Mouse (Mus musculus): Measurements from ENCODE around the gene Higd1a.
A peak's percentile ranks its signal among the peaks of the same experiment; 100 is the strongest.

Gene Higd1a

DNA sequence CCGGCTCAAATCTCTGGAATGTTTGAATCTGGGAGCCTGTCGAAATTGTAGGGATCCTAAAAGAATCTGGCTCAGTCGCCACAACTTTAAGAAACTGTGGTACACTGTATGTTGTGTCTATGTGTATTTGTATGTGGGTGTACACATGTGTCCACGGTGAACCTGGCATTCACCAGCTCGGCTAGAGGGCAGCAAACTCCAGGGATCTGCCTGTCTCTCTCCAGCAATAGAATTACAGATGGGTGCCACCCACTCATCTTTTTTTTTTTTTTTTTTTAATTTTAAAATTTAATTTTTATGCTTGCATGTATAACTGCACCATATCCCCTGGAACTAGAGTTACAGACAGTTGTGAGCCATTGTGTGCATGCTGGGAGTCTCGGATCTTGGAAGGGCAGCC, 23.1 kb upstream of the Higd1a start:
- DNase-seq (ENCODE audit: low spot score in 2 of 2) = peak; percentile 44 to 53

DNA sequence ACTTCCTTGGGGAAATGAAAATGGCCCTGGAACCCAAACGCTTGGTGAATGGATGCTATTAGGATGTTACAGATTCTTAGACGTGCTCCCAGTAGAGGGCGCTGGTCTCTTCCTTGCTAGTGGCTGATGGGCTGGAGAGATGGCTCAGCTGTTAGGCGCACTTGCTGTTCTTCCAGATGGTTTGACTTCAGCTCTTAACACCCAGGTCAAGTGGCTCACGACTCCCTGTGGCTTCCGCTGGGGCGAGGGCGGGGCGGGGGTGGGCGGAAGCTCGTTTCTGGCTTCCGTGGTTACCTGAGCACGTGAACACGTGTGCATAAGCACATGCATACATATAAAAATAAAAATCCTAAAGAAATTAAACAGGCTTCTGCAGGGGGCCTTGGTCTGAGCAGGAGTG, 22.7 kb upstream of the Higd1a start:
- DNase-seq (ENCODE audit: low spot score in 2 of 2) = peak; percentile 74 to 78

DNA sequence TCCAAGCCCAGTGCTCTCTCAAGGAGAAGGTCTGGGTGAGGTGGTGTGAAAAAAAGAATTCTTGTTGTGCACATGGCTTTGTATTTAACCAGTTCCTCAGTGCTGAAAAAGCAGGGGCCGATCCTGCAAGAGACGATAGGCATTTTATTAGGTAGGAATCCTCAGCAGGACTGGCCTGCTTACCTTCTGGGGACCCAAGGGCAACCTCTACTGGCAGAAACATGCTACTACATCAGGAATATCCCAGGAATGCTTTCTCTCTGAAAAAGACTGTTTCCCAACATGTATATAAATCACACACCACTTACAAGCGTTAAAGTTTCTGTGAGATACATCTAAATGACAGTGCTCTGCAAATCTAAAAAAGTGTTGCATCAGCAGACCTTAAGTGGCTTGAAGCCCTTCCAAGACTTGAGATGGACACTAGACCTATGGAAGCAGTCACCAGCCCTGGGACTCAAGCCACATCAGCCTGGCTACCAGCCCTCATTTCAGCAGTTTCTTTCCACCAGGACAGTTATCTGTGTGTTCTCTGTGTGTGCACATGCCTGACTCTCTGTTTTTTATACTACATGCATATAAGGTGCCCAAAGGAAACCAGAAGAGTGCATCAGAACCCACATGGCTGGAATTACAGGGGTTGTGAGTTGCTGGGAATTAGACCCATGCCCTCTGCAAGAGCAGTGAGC, 19.0 kb upstream of the Higd1a start:
- peak; percentile 83 for DNase-seq (ENCODE audit: low spot score in 2 of 2)

DNA sequence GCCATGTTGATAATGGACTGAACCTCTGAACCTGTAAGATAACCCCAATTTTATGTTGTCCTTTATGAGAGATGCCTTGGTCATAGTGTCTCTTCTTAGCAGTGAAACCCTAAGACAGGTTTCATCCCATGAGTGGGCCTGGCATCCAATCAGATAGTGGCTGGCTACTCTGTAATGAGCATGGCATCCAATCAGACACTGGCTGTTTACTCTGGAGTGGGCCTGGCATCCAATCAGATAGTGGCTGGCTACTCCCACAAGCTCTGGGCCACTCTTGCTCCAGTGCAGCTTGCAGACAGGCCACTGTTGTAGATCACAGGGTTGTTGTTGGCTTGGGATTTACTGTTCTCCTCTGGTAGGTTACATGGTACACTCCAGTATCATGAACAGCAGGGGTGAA, 15.4 kb upstream of the Higd1a start:
- no peak for DNase-seq (ENCODE audit: low spot score in 2 of 2)

DNA sequence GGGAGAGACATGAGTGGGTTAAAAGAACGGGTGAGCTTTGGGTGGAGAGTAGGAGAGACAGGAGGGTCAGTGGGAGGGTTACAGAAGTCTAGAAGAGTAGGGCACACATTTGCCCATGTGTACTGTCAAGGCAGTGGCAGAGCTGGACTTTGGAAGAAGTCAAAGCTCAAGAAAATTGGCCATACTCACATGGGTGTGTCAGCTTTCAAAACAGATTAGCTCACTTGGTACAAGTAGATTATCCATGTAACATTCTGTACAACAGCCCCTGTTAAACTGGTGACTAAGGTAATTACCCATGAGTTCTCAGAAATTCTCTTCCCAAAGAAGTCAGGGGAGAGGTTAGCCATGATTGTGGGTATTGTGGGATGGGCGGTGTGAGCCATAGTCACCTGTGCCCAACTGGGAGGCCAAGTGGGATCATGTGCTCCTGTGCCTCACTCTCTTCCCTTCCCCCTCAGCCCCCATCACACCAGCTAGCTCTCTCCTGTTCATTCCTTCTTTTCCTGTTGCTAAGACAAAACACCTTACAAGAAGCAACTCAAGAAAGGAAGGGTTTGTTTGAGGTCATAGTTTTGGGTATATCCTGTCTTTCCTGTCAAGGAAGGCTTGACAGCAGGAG, 14.0 kb upstream of the Higd1a start:
- DNase-seq (ENCODE audit: low spot score in 2 of 2) = no peak

DNA sequence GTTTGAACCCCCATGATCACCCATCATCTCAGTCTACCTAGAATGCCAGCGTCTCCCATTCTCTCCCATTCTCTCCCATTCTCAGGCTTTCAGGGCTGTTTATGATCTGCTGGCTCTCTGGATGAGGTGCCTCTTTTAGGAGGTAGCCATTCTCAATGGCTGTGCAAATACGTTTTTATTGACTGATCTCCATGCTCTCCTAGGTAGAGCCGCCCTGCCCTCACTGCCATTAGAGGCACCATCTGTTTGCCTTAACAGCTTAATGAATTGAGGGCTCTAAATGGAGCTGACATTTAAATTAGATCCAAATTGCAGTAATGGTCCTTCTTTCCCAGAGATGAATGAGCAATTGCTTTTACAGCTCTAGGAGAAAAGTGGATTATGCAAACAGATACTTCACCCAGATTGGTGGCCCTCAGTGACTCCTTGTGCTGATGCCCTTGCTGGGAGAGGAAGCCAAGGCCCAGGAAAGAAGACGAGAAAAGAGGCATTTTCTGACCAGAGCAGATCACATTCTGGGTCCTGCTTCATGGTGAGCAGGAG, 11.9 kb upstream of the Higd1a start:
- DNase-seq (ENCODE audit: low spot score in 2 of 2) = no peak

DNA sequence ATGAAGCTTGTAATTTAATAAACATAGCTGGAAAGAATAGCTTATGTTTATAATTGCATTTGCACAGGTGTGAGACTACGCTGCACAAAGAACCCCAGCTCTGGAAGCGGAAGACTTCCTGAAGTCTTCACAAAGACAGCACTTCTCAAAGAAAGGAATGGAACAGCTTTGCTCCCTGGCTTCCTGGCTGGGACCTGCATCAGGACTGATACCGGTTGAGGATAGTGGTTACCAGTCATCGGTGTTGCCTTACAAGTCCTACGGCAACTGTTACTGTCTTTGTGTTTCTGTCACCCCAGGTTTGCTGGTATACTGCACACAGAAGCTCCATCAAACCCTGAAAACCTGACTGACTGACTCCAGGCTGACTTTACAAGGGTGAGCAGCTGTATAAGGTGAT, 11.3 kb upstream of the Higd1a start:
- DNase-seq (ENCODE audit: low spot score in 2 of 2) = no peak

DNA sequence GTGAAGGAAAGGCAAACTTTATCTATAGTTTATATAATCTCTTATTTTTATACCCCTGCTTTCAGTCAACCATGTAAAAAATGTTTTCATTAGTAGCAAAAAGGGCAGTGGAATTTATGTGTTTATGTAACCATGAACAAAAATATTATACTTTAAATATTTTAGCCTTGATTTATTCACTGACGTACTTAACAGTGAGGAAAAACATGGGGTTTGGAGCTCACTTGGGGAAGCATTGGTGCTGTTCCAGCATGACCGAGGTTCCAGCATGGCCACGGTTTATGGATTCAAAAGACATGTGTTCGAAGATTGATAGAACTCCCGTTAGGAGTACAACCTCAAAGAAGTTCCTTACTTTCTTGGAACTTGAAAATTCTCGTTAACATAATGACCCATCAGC, 10.1 kb upstream of the Higd1a start:
- DNase-seq (ENCODE audit: low spot score in 2 of 2) = no peak

DNA sequence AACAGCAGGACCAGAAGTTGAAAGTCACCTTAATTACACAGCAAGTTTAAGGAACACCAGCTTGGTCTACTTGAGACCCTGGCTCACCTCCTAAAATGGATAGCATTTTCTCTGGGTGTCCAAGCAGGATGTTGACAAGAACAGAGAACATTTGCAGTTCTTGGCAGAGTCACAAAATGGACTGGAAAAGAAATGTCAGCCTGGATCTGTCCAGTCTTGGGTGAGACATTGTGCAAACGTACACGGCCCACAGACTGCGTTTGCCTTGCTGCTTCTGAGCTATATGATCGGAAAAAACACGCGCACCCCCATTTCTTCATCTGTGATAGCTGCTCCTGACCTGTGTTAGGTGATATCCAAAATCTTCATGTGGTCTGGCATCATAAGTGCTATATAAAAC, 9.5 kb upstream of the Higd1a start:
- no peak for DNase-seq (ENCODE audit: low spot score in 2 of 2)

DNA sequence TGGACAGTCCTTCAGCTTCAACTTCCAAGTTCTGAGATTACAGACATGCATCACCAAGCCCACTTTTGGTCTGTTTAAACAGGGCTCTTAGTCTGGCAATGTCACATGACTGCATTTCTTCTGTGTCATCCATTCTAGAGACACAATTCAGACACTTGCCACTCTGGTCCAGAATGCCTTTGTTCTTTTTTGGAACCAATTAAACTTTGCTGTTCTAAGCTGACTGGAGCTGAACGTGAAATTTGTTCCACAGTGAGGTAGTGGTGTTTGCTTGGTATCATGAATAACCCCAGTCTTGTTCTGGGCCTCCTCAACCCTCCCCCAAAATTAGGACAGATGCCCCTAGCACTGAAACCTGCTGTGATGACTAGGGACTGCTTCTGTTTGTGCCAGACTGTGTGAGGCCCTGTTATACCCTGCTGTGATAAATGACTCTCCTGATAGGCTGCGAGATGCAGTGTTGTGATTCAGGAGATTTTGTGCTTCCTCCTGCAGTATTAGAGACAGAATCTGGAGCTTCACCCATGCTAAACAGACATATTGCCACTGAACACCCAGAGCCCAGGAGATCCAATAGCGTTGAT, 7.4 kb upstream of the Higd1a start:
- no peak for DNase-seq (ENCODE audit: low spot score in 2 of 2)

DNA sequence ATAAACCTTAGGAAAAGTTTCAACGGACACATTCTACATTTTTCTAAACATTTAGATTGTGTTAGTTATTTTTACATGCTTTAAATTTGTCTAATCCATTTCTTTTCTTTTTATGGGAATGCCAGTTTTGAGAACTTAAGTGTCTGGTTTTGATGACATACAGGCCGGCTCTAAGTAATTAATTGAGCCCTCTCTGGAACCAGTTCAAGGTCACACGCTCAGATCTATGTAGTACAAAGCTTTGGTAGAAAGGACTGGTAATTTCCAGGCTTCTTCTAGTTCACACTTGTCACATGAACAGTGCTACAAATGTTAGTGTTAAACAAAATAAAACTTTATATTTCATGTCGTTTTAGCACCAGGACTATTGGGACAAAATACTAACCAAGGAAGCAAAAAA, 6.7 kb upstream of the Higd1a start:
- DNase-seq (ENCODE audit: low spot score in 2 of 2) = no peak

DNA sequence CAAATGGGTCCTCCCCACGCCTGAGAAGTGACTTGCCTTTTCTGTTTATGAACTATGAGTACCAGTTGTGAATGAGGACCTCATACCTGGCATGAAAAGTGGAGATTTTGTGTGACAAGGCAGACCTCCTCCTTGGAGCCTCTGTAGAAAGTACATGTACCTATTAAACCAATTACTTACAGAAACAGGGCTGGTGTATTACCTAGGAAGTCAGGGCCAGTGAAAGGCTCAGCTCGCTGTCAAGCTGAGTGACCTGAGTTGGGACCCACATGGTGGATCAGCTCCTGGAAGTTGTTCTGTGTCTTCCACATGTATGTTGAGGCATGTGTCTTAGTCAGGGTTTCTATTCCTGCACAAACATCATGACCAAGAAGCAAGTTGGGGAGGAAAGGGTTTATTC, 2.8 kb upstream of the Higd1a start:
- no peak for DNase-seq (ENCODE audit: low spot score in 2 of 2)

DNA sequence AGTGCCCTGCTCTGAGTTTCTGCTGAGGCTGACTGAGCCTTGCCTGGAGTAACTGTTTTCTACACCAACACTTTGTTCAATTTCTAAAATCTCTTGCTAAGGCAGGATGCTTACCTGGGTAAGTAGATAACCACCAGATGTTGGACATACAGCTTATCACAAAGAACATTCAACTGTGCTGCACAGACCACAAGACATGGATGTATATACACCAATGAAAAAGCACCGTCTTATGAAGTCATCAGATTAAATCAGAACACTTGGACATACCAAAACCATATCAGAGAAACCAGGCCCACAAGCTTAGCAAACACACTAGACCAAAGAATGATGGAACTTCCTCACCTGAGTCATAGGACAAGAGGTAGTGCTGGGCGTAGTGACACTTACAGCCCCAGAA, 1.2 kb upstream of the Higd1a start:
- no peak for DNase-seq (ENCODE audit: low spot score in 2 of 2)

DNA sequence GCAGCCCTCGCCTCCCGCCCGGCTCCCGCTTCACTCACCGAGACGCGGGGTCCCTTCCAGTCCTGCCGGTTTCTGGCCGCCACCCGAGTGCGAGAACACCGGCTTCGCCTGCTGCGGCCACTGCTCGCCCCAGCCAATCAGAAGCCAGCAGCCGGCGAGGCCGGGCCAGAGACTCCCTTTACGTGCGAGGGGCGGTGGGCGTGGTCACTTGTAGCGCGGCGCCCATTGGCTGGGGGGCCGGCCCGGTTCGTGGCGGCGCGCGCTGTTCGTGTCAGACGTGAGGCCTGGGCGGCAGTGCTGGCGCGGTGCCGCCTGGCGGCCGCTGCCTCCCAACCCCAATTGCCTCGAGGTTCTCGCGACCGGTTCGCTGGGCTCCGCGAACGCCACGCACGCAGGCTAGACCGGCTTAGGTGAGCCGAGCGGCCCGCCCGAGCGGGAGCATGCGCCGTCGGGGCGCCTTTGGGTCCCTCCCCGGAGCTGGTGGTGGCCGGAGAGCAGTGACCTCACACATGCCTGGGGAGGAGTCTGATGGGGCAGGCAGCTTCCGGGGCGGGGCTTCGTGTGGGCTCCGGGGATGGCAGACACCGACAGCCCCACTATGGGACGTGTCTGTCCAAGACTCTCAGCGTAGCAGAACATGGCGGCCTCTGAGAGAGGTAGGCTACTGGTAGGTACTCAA, 549 bp downstream of the Higd1a start:
- peak; percentile 97 to 98 for DNase-seq (ENCODE audit: low spot score in 2 of 2)

DNA sequence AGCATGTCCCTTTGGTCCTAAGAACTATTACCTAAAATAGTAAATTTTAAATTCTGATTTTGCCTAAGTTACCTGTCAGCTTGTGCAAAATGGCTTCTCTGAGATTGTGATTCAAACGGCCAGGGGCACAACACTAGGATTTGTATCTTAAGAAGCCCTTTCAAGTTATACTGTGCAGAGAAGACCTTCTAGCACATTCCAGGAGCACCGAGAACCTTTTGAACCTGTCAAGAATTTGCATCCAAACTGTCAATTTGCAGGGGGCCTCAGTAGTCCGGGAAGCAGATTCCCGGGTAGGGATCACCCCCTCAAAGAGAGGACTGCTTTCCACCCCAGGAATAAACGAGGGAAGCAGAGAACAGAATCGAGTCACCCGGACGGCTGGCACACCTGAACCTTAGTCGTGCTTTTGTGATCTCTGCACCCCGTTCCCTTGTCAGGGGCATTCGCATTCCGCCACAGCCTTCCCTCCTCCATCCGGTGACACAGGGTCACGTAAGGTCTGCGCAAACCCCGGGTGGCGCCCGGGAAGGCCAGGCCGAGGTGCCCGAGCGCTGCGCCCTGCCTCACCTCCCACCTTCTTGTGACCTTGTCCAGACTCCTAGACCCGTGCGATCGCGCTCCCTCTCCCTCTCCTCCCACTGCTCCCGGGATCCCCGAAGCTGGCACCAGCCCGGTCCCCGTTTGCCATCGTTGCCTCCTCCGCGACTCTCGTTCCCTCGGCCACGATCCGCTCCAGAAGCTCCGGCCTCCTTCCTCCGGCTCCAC, 1.3 kb downstream of the Higd1a start:
- DNase-seq (ENCODE audit: low spot score in 2 of 2) = no peak

DNA sequence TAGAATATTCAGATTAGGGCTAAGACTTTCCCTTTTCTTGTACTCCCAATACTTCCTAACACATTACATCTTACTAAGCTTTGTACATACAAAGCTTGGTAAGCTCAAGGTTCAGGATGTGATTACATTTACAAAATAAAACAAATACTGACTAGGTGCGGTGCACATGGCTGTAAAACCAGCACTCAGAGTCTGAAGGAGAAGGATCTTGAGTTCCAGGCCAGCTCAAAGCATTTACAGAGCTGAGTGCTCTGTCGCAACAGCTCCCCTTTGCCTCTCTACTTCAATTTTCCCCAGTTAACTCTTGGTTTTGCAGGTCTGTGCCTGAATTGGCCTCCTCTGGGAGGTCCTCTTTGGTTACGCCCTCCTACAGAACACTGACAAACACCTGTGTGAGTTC, 3.9 kb downstream of the Higd1a start:
- no peak for DNase-seq (ENCODE audit: low spot score in 2 of 2)

DNA sequence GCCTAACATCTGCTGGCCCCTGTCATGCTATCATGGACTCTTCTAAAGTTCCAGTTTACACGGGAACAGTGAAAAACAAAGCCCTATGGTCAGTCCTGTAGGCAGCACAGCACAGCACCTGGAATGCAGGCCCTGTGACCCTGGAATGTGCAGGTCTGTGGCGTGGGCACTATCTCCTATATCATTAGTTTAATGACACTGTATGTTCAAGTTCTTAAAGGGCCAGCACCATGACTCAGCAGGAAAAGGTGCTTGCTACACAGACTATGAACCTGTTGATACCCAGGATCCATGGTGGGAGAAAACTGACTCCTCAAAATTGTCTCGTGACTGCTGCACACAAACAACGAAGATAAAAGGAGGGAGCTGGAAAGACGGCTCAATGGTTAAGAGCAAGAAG, 10.3 kb downstream of the Higd1a start:
- no peak for DNase-seq (ENCODE audit: low spot score in 2 of 2)

DNA sequence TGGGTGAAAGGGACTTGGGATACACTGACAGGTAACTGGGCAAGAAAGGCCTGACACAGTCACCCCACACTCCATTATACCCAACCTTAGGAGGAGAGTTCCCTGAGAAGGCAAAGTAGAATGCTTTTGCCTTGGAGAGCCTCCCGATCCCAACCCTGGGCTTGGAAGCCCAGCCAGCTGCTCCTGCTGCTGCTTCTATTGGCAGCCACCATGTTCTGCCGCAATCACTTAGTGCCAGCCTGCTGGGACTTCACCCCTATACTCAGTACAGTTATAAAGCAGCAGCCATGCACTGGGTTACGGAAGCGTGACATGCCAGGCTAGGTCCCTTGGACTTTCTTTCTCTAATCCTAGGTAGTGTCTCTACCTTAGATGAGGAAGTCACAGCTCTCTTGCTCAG, 11.0 kb downstream of the Higd1a start:
- DNase-seq (ENCODE audit: low spot score in 2 of 2) = no peak

DNA sequence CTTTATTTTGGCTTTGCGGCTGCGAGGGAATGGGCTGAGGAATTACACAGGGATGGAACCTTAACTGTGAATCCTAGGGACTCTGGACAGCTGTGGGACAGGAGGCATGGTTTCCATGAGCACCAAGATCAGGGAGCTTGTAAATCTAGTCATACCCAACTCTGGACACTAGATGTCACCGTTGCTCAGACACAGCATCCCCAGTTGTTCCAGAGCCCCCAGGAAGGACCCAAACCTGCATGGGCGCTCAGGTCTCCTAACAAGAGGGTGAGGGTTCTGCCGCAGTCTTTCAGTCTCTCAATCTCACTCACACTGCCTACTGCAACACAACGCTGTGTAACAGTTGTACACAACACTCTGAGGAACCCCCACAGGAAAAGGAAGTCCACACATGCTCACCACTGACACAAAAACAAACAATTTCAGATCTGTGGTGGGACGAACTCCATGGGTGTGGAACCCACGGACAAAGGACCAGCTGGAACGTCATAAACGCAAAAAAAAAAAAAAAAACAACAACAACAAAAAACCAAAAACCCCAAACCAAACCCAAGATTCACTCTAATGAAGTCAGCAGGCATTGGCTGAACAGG, 11.5 kb downstream of the Higd1a start:
- DNase-seq (ENCODE audit: low spot score in 2 of 2) = peak in 1 of 2 experiments; percentile 36

DNA sequence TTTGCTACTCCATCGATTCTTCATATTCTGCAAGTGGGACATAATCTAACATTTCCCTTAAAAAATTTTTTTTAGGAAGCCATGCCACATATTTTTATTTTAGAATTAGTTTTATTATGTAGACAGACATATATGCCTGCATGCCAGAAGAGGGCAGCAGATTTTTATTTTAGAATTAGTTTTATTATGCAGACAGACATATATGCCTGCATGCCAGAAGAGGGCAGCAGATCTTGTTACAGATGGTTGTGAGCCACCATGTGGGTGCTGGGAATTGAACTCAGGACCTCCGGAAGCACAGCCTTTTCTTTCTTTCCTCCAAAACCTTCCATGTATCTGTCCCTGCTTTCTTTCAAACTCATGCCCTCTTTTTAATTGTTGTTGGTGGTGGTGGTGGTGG, 15.2 kb downstream of the Higd1a start:
- no peak for DNase-seq (ENCODE audit: low spot score in 2 of 2)

DNA sequence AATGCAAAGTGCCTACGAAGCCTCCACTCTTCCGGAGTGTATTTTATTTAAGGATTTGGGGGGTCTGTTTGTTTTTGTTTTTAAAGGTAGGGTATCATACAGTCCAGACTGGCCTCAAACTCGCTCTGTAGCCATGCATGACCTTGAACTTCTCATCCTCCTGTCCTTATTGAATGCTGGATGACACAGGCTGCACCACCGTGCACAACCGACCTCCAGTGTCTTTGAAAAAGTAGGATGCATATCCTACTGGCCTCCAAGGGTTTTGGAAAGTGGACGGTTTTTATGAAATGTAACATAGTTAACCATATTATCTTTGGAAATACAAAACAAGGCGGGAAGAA, 18.6 kb downstream of the Higd1a start:
- DNase-seq (ENCODE audit: low spot score in 2 of 2) = no peak

Measured in right cerebral cortex, adult 2 months (tissue).